Mouse (Mus musculus) myocyte (in vitro differentiated cells): ENCODE measurements at regions not wholly inside any gene's neighbourhood (a gene's known extent, or its start where the extent isn't known, plus 50 kb on each side); places are given as distances from the start of the nearest gene placed in this dataset.

Experiments
- CEBPB ChIP-seq: IDR thresholded peaks from 2 replicates; pipeline ENCODE4 v1.6.1; 2011; ENCODE audit warnings: mild to moderate bottlenecking, moderate library complexity; ENCODE audit not compliant: poor library complexity, insufficient read depth, severe bottlenecking
- MAX ChIP-seq: IDR thresholded peaks from one replicate; pipeline ENCODE4 v1.6.1; 2011; ENCODE audit warnings: low read depth, mild to moderate bottlenecking, control low read depth
- MYOG ChIP-seq, 3 experiments: IDR thresholded peaks; one replicate each; pipeline ENCODE4 v1.6.1; 2011; ENCODE audit warnings: control low read depth in 2 of 3, low read depth in 2 of 3, mild to moderate bottlenecking in 2 of 3; ENCODE audit not compliant: insufficient read length in 2 of 3, control insufficient read depth in 1 of 3, insufficient read depth in 1 of 3
- POLR2A ChIP-seq: IDR thresholded peaks from one replicate; pipeline ENCODE4 v1.6.1; 2011; ENCODE audit warnings: low read depth, mild to moderate bottlenecking, control low read depth, moderate library complexity; ENCODE audit not compliant: insufficient read length
- POLR2AphosphoS2 ChIP-seq: IDR thresholded peaks from one replicate; pipeline ENCODE4 v1.6.1; 2011; ENCODE audit warnings: low read depth, control low read depth; ENCODE audit not compliant: insufficient read length
- SRF ChIP-seq: IDR thresholded peaks from one replicate; pipeline ENCODE4 v1.6.1; 2011; ENCODE audit warnings: low read depth; ENCODE audit not compliant: control insufficient read depth, insufficient read length
- TCF12 ChIP-seq: IDR thresholded peaks from one replicate; pipeline ENCODE4 v1.6.1; 2011; ENCODE audit warnings: mild to moderate bottlenecking, control low read depth; ENCODE audit not compliant: poor library complexity, insufficient read depth, severe bottlenecking
- TCF3 ChIP-seq: IDR thresholded peaks from one replicate; pipeline ENCODE4 v1.6.1; 2011; ENCODE audit warnings: low read depth, control low read depth; ENCODE audit not compliant: insufficient read length

DNA sequence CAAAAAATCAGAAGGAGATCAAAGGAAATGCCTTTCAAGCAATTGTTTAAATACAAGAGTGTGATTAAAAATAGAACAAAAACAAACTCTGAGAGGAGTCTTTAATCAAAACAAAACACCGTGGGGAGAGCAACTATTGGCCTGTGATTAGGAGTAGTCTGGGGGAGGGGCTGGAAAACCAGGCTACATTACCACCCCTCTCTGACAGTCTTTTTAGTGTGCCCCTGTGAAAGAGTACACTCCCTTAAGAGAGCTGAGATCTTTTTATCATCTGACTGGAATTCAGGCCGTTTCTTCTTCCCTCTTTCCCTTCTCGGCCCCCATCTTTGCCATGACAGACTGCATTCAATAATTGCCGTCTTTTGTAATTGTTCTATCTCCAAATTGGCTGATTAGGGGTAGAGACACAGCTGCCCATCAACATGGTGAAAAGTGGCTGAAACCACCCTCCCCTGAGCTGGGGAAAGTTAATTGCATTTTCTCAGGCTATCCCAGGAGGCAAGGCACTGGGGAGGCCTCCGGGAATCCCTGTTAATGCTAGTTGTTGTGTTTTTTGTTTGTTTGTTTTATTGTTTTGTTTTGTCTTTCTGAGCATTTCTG is 68.8 kb upstream of the Zbtb18 start:
- TF ChIP-seq MYOG (IDR thresholded peaks at IDR 0.05; ENCODE audit: control insufficient read depth in 1 of 3, insufficient read depth in 1 of 3, insufficient read length in 2 of 3, low read depth in 2 of 3) (no peak), POLR2A (no peak), SRF (no peak), MAX (no peak), CEBPB (no peak), TCF3 (no peak), TCF12 (no peak), POLR2AphosphoS2 (no peak)
